Mouse (Mus musculus) midbrain, embryonic 16.5 days (tissue): ENCODE measurements around the gene Acvr1. TPM values are rescaled to one million over a fixed set of nuclear protein-coding genes. Genes with fewer than 3 reads are reported as not detected.

Experiments
- ATAC-seq: fragments of 200-750 bp; cut with Nextera tagmentation; 2 replicates; pipeline ENCODE4 v1.8.0; 2017; ENCODE audit warnings: moderate TSS enrichment
- H3K27ac ChIP-seq: fragments of 300-500 bp; sonication (generic); 2 replicates; pipeline ENCODE4 v1.5.1; 2014; ENCODE audit warnings: mild to moderate bottlenecking, low read length, mixed read lengths
- H3K27me3 ChIP-seq: fragments of 300-500 bp; sonication (generic); 2 replicates; pipeline ENCODE4 v1.6.1; 2014; ENCODE audit warnings: low read depth, low read length, mixed read lengths; ENCODE audit not compliant: control insufficient read depth, insufficient read depth
- H3K36me3 ChIP-seq: fragments of 300-500 bp; sonication (generic); 2 replicates; pipeline ENCODE4 v1.6.1; 2014; ENCODE audit warnings: mild to moderate bottlenecking, low read length, moderate library complexity, mixed read lengths; ENCODE audit not compliant: control insufficient read depth, insufficient read depth
- H3K4me1 ChIP-seq: fragments of 300-500 bp; sonication (generic); 2 replicates; pipeline ENCODE4 v1.6.1; 2014; ENCODE audit warnings: mild to moderate bottlenecking, low read length, mixed read lengths; ENCODE audit not compliant: control insufficient read depth, insufficient read depth
- H3K4me2 ChIP-seq: fragments of 300-500 bp; sonication (generic); 2 replicates; pipeline ENCODE4 v1.6.1; 2014; ENCODE audit warnings: mild to moderate bottlenecking, low read length, mixed read lengths
- H3K4me3 ChIP-seq: fragments of 300-500 bp; sonication (generic); 2 replicates; pipeline ENCODE4 v1.5.1; 2014; ENCODE audit warnings: low read depth, mild to moderate bottlenecking, low read length, moderate library complexity, mixed read lengths
- H3K9ac ChIP-seq: fragments of 300-500 bp; sonication (generic); 2 replicates; pipeline ENCODE4 v1.6.1; 2014; ENCODE audit warnings: low read depth, low read length, mixed read lengths
- H3K9me3 ChIP-seq: fragments of 300-500 bp; sonication (generic); replicated peaks from 2 replicates; pipeline ENCODE4 v1.6.1; 2014; ENCODE audit warnings: mild to moderate bottlenecking, low read length, mixed read lengths; ENCODE audit not compliant: control insufficient read depth, poor library complexity, severe bottlenecking
- WGBS: fragments of 180-500 bp; shearing (Covaris S2); extraction: QIAGEN DNeasy Blood & Tissue Kit; methylation state at CpG from one replicate; pipeline ENCODE4 v1.1.7; 2014; 5-methylcytosine and 5-hydroxymethylcytosine counted together
- polyA plus RNA-seq: library from polyadenylated mRNA; unstranded; fragments of >200 nt; fragmentation: Nextera tagmentation; extraction: Ambion mirVana; gene quantifications from 2 replicates; pipeline ENCODE4 v1.2.1, GENCODE M21; 2015

Acvr1 gene
- polyA plus RNA-seq, 1 experiment from 2014 or later = 4.4 TPM

GRCm38 (mm10) chr2:58532260-58532850, 34.6 kb downstream of the Acvr1 start:
- Histone ChIP-seq H3K4me2 (peak overlapping the region; percentile 41), H3K4me1 (peaks cover 37% of the 10 kb centered on the region), H3K4me3 (peak overlapping the region; percentile 12; the same call in 1 of the 2 replicates), H3K27me3 (no peaks in the 10 kb centered on the region), H3K9me3 (no peaks in the 10 kb centered on the region), H3K9ac (no peak overlapping the region), H3K36me3 (no peaks in the 10 kb centered on the region), H3K27ac (peak overlapping the region; percentile 64)
- peak; percentile 84 for ATAC-seq
- 17% methylated on average over 10 of the region's 10 CpGs for WGBS

DNA sequence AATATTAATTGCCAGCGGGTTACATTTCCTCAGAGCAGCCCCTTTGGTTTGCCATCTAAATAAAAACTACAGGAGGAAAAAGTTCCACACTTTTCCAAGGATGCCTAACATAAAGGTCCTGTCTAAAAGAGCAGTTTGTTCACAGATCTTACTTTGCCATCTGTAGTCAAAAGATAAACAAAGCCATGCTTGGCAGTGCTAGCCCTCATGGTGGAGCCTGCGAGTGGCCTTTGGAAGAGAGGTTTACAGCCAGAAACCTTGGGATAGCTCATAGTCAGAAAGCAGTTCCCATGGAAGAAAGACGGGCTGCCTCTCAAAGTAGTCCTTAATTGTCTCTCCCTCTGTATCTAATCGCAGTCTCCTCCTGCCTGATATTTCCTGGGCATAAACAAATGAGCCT, 36.4 kb downstream of the Acvr1 start:
- no peaks in the 10 kb centered on the region for H3K36me3 ChIP-seq
- H3K9me3 ChIP-seq = no peaks in the 10 kb centered on the region
- peaks cover 37% of the 10 kb centered on the region for H3K4me1 ChIP-seq
- WGBS = 79% methylated on average over 4 of the region's 4 CpGs
- H3K27me3 ChIP-seq = no peaks in the 10 kb centered on the region
- no peak overlapping the region for H3K4me3 ChIP-seq
- no peak overlapping the region for H3K27ac ChIP-seq
- H3K4me2 ChIP-seq = no peak overlapping the region
- no peak overlapping the region for H3K9ac ChIP-seq
- no peak for ATAC-seq

DNA sequence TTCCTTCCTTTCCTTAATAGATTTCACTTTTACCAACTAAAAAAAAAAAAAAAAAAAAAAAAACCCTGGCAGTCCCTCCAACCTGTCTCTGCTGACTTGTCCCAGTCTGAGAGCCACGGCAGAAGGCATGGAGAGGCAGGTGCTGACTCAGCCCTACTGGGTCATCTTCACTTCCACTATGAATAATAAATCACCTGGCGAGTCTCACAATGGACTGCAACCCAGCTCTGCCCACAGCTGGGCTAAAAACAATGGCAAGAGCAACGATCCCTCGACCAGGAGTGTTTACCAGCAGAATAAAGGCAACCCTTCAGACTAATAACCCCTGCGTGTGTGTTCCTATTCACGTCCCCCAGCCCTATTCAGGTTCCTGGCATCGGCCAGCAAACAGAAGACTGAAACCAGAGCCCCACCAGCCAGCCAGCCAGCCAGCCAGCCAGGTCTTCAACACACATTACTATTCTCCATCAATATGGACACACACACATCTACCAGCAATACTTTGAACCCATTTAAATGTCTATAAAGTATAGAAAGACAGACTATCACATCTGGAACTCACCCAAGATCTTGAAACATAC, 37.0 kb downstream of the Acvr1 start:
- no peaks in the 10 kb centered on the region for H3K9me3 ChIP-seq
- H3K4me3 ChIP-seq = no peak overlapping the region
- H3K27me3 ChIP-seq = no peaks in the 10 kb centered on the region
- no peak overlapping the region for H3K4me2 ChIP-seq
- H3K9ac ChIP-seq = no peak overlapping the region
- no peaks in the 10 kb centered on the region for H3K36me3 ChIP-seq
- ATAC-seq = no peak
- 18% methylated on average over 7 of the region's 7 CpGs for WGBS
- H3K27ac ChIP-seq = peak overlapping the region; percentile 25; the same call in 1 of the 2 replicates
- H3K4me1 ChIP-seq = peaks cover 36% of the 10 kb centered on the region

DNA sequence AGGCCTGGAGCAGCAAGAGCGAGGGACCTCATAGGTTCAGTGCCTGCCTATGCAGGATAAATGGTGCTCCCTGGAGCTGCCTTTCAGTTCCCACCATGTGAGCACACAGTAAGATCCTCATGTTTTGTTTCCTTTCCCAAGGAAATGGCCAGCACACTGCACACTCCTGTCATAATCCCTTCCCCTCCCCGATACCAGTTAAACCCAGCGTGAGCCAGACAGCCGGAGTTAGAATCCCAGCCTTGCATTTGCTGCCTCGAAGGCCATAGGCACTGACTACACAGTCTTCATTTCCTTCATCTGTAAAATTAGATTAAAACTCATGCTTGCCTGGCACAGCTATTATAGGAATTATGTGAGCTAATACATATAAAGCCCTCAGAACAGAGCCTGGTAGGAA, 37.6 kb downstream of the Acvr1 start:
- ATAC-seq = peak; percentile 44
- Histone ChIP-seq H3K4me1 (peaks cover 30% of the 10 kb centered on the region), H3K4me2 (no peak overlapping the region), H3K27me3 (no peaks in the 10 kb centered on the region), H3K4me3 (no peak overlapping the region), H3K9me3 (no peaks in the 10 kb centered on the region), H3K36me3 (no peaks in the 10 kb centered on the region), H3K27ac (peak overlapping the region; percentile 63; the same call in 1 of the 2 replicates), H3K9ac (no peak overlapping the region)
- WGBS = 37% methylated on average over 5 of the region's 5 CpGs

DNA sequence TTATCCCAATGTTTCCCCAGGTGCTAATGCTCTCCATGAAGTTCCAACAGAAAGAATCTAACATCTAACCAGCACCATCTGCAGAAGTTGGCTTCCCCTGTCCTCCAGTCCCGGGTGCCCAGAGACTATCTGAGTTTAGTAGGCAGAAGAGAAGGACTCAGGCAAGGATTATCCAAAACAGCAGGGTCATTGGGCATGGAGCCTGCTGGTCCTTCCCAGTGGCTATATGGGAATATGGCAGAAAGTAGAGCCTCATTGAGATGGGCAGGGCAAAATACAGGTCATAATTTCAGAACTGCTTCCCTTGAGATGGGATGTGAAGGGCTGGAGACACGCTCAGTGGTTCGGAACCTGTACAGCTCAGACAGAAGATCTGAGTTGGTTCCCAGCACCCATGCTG, 39.2 kb downstream of the Acvr1 start:
- Histone ChIP-seq H3K36me3 (no peaks in the 10 kb centered on the region), H3K9ac (no peak overlapping the region), H3K27me3 (no peaks in the 10 kb centered on the region), H3K9me3 (no peaks in the 10 kb centered on the region), H3K4me2 (no peak overlapping the region), H3K27ac (no peak overlapping the region), H3K4me1 (peaks cover 21% of the 10 kb centered on the region), H3K4me3 (no peak overlapping the region)
- no peak for ATAC-seq
- WGBS = 73% methylated on average over 3 of the region's 3 CpGs

DNA sequence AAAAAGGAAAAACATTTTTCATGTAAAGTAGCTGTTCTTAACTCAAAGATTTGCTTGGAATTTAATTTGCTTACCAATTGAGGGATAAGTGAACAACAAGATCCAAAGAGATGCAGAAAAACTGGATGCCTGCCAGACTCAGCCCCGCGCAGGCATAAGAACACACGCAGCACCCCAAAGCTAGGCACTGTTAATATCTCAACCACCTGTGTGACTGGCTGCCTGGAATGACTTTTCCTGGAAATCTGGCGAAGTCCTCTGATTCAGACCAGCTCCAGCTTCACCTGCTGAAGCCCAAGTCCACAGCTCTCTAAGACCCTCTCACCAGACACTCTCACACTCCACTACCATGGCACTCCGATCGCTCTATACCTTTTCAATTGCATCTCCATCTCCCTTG, 42.6 kb downstream of the Acvr1 start:
- H3K9me3 ChIP-seq = no peaks in the 10 kb centered on the region
- no peak for ATAC-seq
- no peaks in the 10 kb centered on the region for H3K36me3 ChIP-seq
- peaks cover 4% of the 10 kb centered on the region for H3K4me1 ChIP-seq
- 76% methylated on average over 6 of the region's 6 CpGs for whole genome bisulfite sequencing
- H3K9ac ChIP-seq = no peak overlapping the region
- no peak overlapping the region for H3K4me2 ChIP-seq
- H3K27ac ChIP-seq = no peak overlapping the region
- no peaks in the 10 kb centered on the region for H3K27me3 ChIP-seq
- H3K4me3 ChIP-seq = no peak overlapping the region

GRCm38 (mm10) chr2:58523894-58524293, 43.1 kb downstream of the Acvr1 start:
- 87% methylated on average over 5 of the region's 5 CpGs for WGBS
- Histone ChIP-seq H3K36me3 (no peaks in the 10 kb centered on the region), H3K27me3 (no peaks in the 10 kb centered on the region), H3K4me1 (0 out of 2 replicates have a peak, but pooled peaks cover 2% of the 10 kb centered on the region), H3K4me2 (no peak overlapping the region), H3K9ac (no peak overlapping the region), H3K9me3 (no peaks in the 10 kb centered on the region), H3K4me3 (no peak overlapping the region), H3K27ac (no peak overlapping the region)
- no peak for ATAC-seq

DNA sequence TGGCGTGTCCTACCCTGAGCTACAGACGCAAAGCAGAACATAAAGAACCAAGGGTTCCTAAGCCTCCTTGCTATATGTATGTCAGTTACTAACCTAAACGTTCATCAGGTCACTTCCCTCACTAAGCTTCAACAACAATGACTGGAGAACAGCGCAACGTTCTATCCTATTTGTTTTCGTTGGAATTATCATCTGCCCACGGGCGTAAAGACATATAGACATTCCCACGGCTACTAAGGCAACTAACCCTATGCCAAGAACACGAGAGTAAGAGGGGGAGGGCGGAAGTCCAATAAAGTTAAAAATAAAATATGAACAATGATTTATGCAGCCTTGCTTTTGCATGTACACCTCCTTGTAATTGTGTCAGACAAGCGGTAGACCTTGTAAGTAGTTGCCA, 43.9 kb downstream of the Acvr1 start:
- Histone ChIP-seq H3K4me2 (no peak overlapping the region), H3K27ac (no peak overlapping the region), H3K36me3 (no peaks in the 10 kb centered on the region), H3K4me1 (0 out of 2 replicates have a peak, but pooled peaks cover 2% of the 10 kb centered on the region), H3K27me3 (no peaks in the 10 kb centered on the region), H3K4me3 (no peak overlapping the region), H3K9ac (no peak overlapping the region), H3K9me3 (no peaks in the 10 kb centered on the region)
- WGBS = 84% methylated on average over 12 of the region's 12 CpGs
- ATAC-seq = no peak

DNA sequence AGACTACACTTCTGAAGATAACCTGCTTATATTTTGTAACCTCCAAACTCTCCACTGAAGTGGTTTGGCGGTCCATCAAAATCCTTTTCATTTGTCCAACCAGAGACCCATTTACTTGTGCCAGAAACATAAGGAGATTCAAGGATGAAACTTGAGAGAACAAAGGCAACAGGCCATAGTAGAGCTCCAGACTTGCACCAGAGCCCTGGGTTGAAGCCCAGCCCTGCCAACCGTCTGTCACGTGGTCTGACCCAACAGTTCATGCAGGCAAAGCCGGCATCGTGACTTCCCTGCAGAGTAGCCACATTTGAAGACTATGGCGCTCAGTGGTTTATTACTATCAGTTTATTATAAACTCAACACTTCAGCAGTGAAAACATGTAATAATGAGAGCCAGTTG, 45.3 kb downstream of the Acvr1 start:
- Histone ChIP-seq H3K9ac (no peak overlapping the region), H3K4me2 (no peak overlapping the region), H3K36me3 (no peaks in the 10 kb centered on the region), H3K27ac (no peak overlapping the region), H3K9me3 (no peaks in the 10 kb centered on the region), H3K27me3 (no peaks in the 10 kb centered on the region), H3K4me3 (no peak overlapping the region), H3K4me1 (0 out of 2 replicates have a peak, but pooled peaks cover 2% of the 10 kb centered on the region)
- no peak for ATAC-seq
- WGBS = 88% methylated on average over 6 of the region's 6 CpGs
